23 mouse cellular contexts compared by ENCODE assay signal in the genomic region with DNA sequence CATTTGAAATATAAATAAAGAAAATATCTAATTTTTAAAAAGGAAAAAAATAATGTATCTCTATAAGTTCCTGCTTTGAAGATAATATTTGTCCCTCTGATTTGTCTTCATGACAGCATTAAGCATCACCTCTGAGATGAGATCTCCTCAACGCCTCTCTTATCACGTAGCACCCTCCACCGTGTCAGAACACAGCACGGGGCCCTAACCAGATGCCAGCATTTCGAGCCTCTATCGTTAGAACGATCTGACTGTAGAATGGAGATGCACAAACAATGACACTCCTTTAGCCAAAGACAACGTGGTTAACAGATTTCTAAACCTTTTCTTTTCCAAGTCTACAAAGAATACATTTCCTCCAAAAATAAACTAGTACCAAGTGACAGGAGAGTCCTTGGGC. TPM values are rescaled to one million over a fixed set of nuclear protein-coding genes. Genes with fewer than 3 reads are reported as not detected.
DNase-seq lines count a peak whose midpoint lies in the region; ATAC-seq and TF ChIP-seq lines count a peak whose summit lies in the region.
"Had no signal": no experiment of that assay in that cellular context is flagged by ENCODE, and none has a peak within 500 bp of the region (broad histone marks: within the 10 kb centered on the region; RNA-seq: fewer than 3 reads in every experiment).

No protein-coding gene starts in this region.

- H3K4me3 ChIP-seq in intestine, embryonic 14.5 days (ENCODE audit: low read depth, low read length) = no peak overlapping the region
- H3K4me3 ChIP-seq in intestine, embryonic 16.5 days (ENCODE audit: low read length) = no peak overlapping the region
- H3K4me3 ChIP-seq in liver, embryonic 16.5 days (ENCODE audit: low read depth, low read length) = no peak overlapping the region
- no peak overlapping the region for H3K4me3 ChIP-seq in liver, embryonic 11.5 days (ENCODE audit: low read depth, low read length)
- H3K4me3 ChIP-seq in MEL (ENCODE audit: control insufficient read depth in 1 of 2, insufficient read depth in 1 of 2, low read depth in 2 of 2, low read length in 2 of 2) = no peak overlapping the region
- no peak overlapping the region for H3K4me3 ChIP-seq in kidney, embryonic 14.5 days (ENCODE audit: low read length)
- H3K4me3 ChIP-seq: embryonic facial prominence, embryonic 10.5 days; embryonic facial prominence, embryonic 12.5 days; forebrain, embryonic 13.5 days; forebrain, embryonic 15.5 days had no signal

- intact Hi-C loops in heart, postnatal 25 days (cut with DNase I) = no loop called here

- WGBS in intestine, embryonic 14.5 days = 74% methylated on average over 8 of the region's 8 CpGs
- WGBS in intestine, embryonic 16.5 days = 81% methylated on average over 8 of the region's 8 CpGs
- 29% methylated on average over 8 of the region's 8 CpGs for WGBS in liver, embryonic 16.5 days (ENCODE audit: insufficient replicate concordance)
- WGBS in liver, embryonic 11.5 days = 60% methylated on average over 8 of the region's 8 CpGs
- 83% methylated on average over 8 of the region's 8 CpGs for WGBS in kidney, embryonic 14.5 days

- H3K27me3 ChIP-seq in intestine, embryonic 14.5 days (replicated peaks; ENCODE audit: control insufficient read depth, insufficient read depth, low read length) = no peaks in the 10 kb centered on the region
- no peaks in the 10 kb centered on the region for H3K27me3 ChIP-seq in intestine, embryonic 16.5 days (replicated peaks; ENCODE audit: control insufficient read depth, insufficient read depth, low read length)
- no peaks in the 10 kb centered on the region for H3K27me3 ChIP-seq in liver, embryonic 16.5 days (ENCODE audit: control insufficient read depth, insufficient read depth, low read depth, low read length)
- no peaks in the 10 kb centered on the region for H3K27me3 ChIP-seq in liver, embryonic 11.5 days (replicated peaks; ENCODE audit: control insufficient read depth, insufficient read depth, low read length)
- no peaks in the 10 kb centered on the region for H3K27me3 ChIP-seq in MEL (ENCODE audit: control insufficient read depth in 1 of 2, insufficient read depth in 2 of 2, low read length in 2 of 2)
- H3K27me3 ChIP-seq in kidney, embryonic 14.5 days (ENCODE audit: control insufficient read depth, insufficient read depth, low read length) = no peaks in the 10 kb centered on the region
- H3K27me3 ChIP-seq: embryonic facial prominence, embryonic 12.5 days; forebrain, embryonic 13.5 days; forebrain, embryonic 15.5 days had no signal

- no peak for TF ChIP-seq CTCF in MEL (IDR thresholded peaks at IDR 0.05 in 2 of 3, conservative IDR thresholded peaks at IDR 0.05 in 1 of 3; ENCODE audit: control insufficient read depth in 1 of 3, insufficient read depth in 1 of 3, low read depth in 2 of 3, low read length in 3 of 3, poor library complexity in 1 of 3, severe bottlenecking in 1 of 3)

- no peaks in the 10 kb centered on the region for H3K9me3 ChIP-seq in intestine, embryonic 14.5 days (ENCODE audit: control insufficient read depth, low read length)
- H3K9me3 ChIP-seq in intestine, embryonic 16.5 days (ENCODE audit: control insufficient read depth, low read length) = no peaks in the 10 kb centered on the region
- no peaks in the 10 kb centered on the region for H3K9me3 ChIP-seq in liver, embryonic 16.5 days (replicated peaks; ENCODE audit: control insufficient read depth, low read length)
- no peaks in the 10 kb centered on the region for H3K9me3 ChIP-seq in liver, embryonic 11.5 days (ENCODE audit: control insufficient read depth, low read length)
- H3K9me3 ChIP-seq in MEL (replicated peaks; ENCODE audit: insufficient read depth, low read length) = no peaks in the 10 kb centered on the region
- H3K9me3 ChIP-seq in kidney, embryonic 14.5 days (ENCODE audit: control insufficient read depth, low read length) = no peaks in the 10 kb centered on the region
- H3K9me3 ChIP-seq: embryonic facial prominence, embryonic 10.5 days; embryonic facial prominence, embryonic 12.5 days; forebrain, embryonic 13.5 days; forebrain, embryonic 15.5 days had no signal

- no peak for TF ChIP-seq EP300 in MEL (IDR thresholded peaks at IDR 0.05; ENCODE audit: low read depth in 1 of 2, low read length in 2 of 2)

- H3K4me1 ChIP-seq in intestine, embryonic 14.5 days (replicated peaks; ENCODE audit: control insufficient read depth, insufficient read depth, low read length) = peaks cover 2% of the 10 kb centered on the region
- H3K4me1 ChIP-seq in intestine, embryonic 16.5 days (ENCODE audit: control insufficient read depth, insufficient read depth, low read length) = peaks cover 16% of the 10 kb centered on the region
- peaks cover 24% of the 10 kb centered on the region for H3K4me1 ChIP-seq in liver, embryonic 16.5 days (ENCODE audit: control insufficient read depth, low read depth, low read length)
- H3K4me1 ChIP-seq in liver, embryonic 11.5 days (replicated peaks; ENCODE audit: control insufficient read depth, insufficient read depth, low read length) = peaks cover 8% of the 10 kb centered on the region; the same call in 1 of the 2 replicates
- peaks cover 10 to 15% of the 10 kb centered on the region in 2 experiments for H3K4me1 ChIP-seq in MEL (ENCODE audit: control insufficient read depth in 1 of 2, insufficient read depth in 2 of 2, low read length in 2 of 2)
- no peaks in the 10 kb centered on the region for H3K4me1 ChIP-seq in kidney, embryonic 14.5 days (ENCODE audit: control insufficient read depth, insufficient read depth, low read length)
- H3K4me1 ChIP-seq: embryonic facial prominence, embryonic 10.5 days; embryonic facial prominence, embryonic 12.5 days had no signal

- H3K4me2 ChIP-seq in intestine, embryonic 14.5 days (ENCODE audit: low read length) = no peak overlapping the region
- H3K4me2 ChIP-seq in intestine, embryonic 16.5 days (ENCODE audit: low read depth, low read length) = no peak overlapping the region
- no peak overlapping the region for H3K4me2 ChIP-seq in liver, embryonic 16.5 days (ENCODE audit: low read depth, low read length)
- H3K4me2 ChIP-seq in liver, embryonic 11.5 days = no peak overlapping the region
- no peak overlapping the region for H3K4me2 ChIP-seq in kidney, embryonic 14.5 days (replicated peaks; ENCODE audit: low read depth, low read length)
- H3K4me2 ChIP-seq: embryonic facial prominence, embryonic 12.5 days; forebrain, embryonic 13.5 days; forebrain, embryonic 15.5 days had no signal

- no peak overlapping the region for H3K9ac ChIP-seq in intestine, embryonic 14.5 days (ENCODE audit: low read length)
- H3K9ac ChIP-seq in intestine, embryonic 16.5 days (ENCODE audit: low read depth, low read length) = no peak overlapping the region
- no peak overlapping the region for H3K9ac ChIP-seq in liver, embryonic 16.5 days (ENCODE audit: low read depth, low read length)
- no peak overlapping the region for H3K9ac ChIP-seq in liver, embryonic 11.5 days (ENCODE audit: low read depth, low read length)
- no peak overlapping the region for H3K9ac ChIP-seq in MEL (ENCODE audit: control insufficient read depth, low read depth, low read length, poor library complexity, severe bottlenecking)
- no peak overlapping the region for H3K9ac ChIP-seq in kidney, embryonic 14.5 days (ENCODE audit: low read depth, low read length)
- H3K9ac ChIP-seq: embryonic facial prominence, embryonic 12.5 days; forebrain, embryonic 13.5 days; forebrain, embryonic 15.5 days; forebrain, postnatal 0 days had no signal

- no peak for TF ChIP-seq POLR2A in MEL (IDR thresholded peaks at IDR 0.05; ENCODE audit: control insufficient read depth in 1 of 2, insufficient read depth in 1 of 2, low read depth in 1 of 2, low read length in 2 of 2, poor library complexity in 1 of 2)

- no peak for TF ChIP-seq RAD21 in MEL (IDR thresholded peaks at IDR 0.05; ENCODE audit: low read depth, low read length)

- peak; percentile 57 for DNase-seq in heart, adult 11 months
- no peak for DNase-seq in heart, postnatal 25 days (ENCODE audit: low spot score)
- DNase-seq in intestine, embryonic 14.5 days (ENCODE audit: low spot score) = peak; percentile 1
- DNase-seq in liver, embryonic 11.5 days (ENCODE audit: low spot score) = no peak
- no peak for DNase-seq in MEL (ENCODE audit: low read depth, low spot score)
- DNase-seq: adrenal gland, adult 2 months; adrenal gland, postnatal 10 days; adrenal gland, postnatal 25 days; cerebellum, adult 11 months; cerebellum, adult 18-20 months; cerebellum, adult 8-10 months; cerebellum, postnatal 10 days; cerebellum, postnatal 25 days; forebrain, postnatal 0 days had no signal

- ATAC-seq in intestine, embryonic 14.5 days (replicated peaks; ENCODE audit: low FRiP score, low TSS enrichment, low read depth) = no peak
- no peak for ATAC-seq in intestine, embryonic 16.5 days
- 0 out of 2 replicates have a peak, but pooled peaks have one; percentile 54 for ATAC-seq in liver, embryonic 16.5 days (ENCODE audit: low read depth)
- no peak for ATAC-seq in liver, embryonic 11.5 days (replicated peaks; ENCODE audit: low FRiP score)
- ATAC-seq in kidney, embryonic 14.5 days (ENCODE audit: low FRiP score, low TSS enrichment) = no peak
- ATAC-seq: forebrain, embryonic 13.5 days; forebrain, embryonic 15.5 days; forebrain, postnatal 0 days had no signal

- H3K27ac ChIP-seq in intestine, embryonic 14.5 days (ENCODE audit: low read depth) = no peak overlapping the region
- no peak overlapping the region for H3K27ac ChIP-seq in intestine, embryonic 16.5 days (ENCODE audit: low read length)
- H3K27ac ChIP-seq in liver, embryonic 16.5 days (ENCODE audit: low read length) = no peak overlapping the region; the same call in 1 of the 2 replicates
- H3K27ac ChIP-seq in liver, embryonic 11.5 days (ENCODE audit: low read depth, low read length) = no peak overlapping the region
- no peak overlapping the region for H3K27ac ChIP-seq in MEL (ENCODE audit: control insufficient read depth, low read depth, low read length)
- H3K27ac ChIP-seq in kidney, embryonic 14.5 days (ENCODE audit: low read depth, low read length) = no peak overlapping the region
- H3K27ac ChIP-seq: embryonic facial prominence, embryonic 10.5 days; embryonic facial prominence, embryonic 12.5 days; forebrain, embryonic 13.5 days; forebrain, embryonic 15.5 days had no signal

- no peaks in the 10 kb centered on the region for H3K79me2 ChIP-seq in MEL (ENCODE audit: control insufficient read depth, insufficient read depth, low read length, poor library complexity)

- H3K36me3 ChIP-seq in intestine, embryonic 14.5 days (ENCODE audit: control insufficient read depth, insufficient read depth, low read length) = no peaks in the 10 kb centered on the region
- H3K36me3 ChIP-seq in intestine, embryonic 16.5 days (ENCODE audit: control insufficient read depth, insufficient read depth, low read length) = no peaks in the 10 kb centered on the region
- H3K36me3 ChIP-seq in liver, embryonic 16.5 days (ENCODE audit: control insufficient read depth, insufficient read depth) = no peaks in the 10 kb centered on the region; the same call in 1 of the 2 replicates
- H3K36me3 ChIP-seq in liver, embryonic 11.5 days (ENCODE audit: control insufficient read depth, insufficient read depth, low read length) = no peaks in the 10 kb centered on the region
- H3K36me3 ChIP-seq in MEL (ENCODE audit: control insufficient read depth in 1 of 2, insufficient read depth in 2 of 2, low read length in 2 of 2) = peaks cover 0 to 3% of the 10 kb centered on the region in 2 experiments; a peak in 2 of 4 replicates
- no peaks in the 10 kb centered on the region for H3K36me3 ChIP-seq in kidney, embryonic 14.5 days (ENCODE audit: control insufficient read depth, insufficient read depth, low read length)
- H3K36me3 ChIP-seq: embryonic facial prominence, embryonic 10.5 days; embryonic facial prominence, embryonic 12.5 days; forebrain, embryonic 15.5 days had no signal

RNA-seq across cellular contexts. Expression of gene Gp9, which starts 6.2 kb away (rescaled TPM):
- 1 to 10 TPM in 1 of 2 experiments, under 1 TPM in 1; 0.78 to 1.2 TPM for total RNA-seq in heart, postnatal 25 days (2021)
- polyA plus RNA-seq in intestine, embryonic 14.5 days (2014; fragmentation: Nextera tagmentation; extraction: Ambion mirVana) = 1.1 and 3.3 TPM in 2 replicates
- 1.5 and 2.0 TPM in 2 replicates for polyA plus RNA-seq in intestine, embryonic 16.5 days (2015; fragmentation: Nextera tagmentation; extraction: Ambion mirVana)
- polyA plus RNA-seq in liver, embryonic 16.5 days (2015; fragmentation: Nextera tagmentation; extraction: Ambion mirVana) = 24.8 and 26.2 TPM in 2 replicates
- polyA plus RNA-seq in liver, embryonic 11.5 days (2014; fragmentation: Nextera tagmentation; extraction: Ambion mirVana) = 37.2 and 37.3 TPM in 2 replicates
- 2.4 and 3.9 TPM in 2 replicates for total RNA-seq in MEL (2012; rRNA removed)
- 10 to 100 TPM in 1 of 2 experiments, not detected in 1; 11.1 TPM for polyA plus RNA-seq in MEL (2012; ENCODE audit: insufficient read depth in 1 of 2, insufficient read length in 2 of 2, low read depth in 1 of 2, low replicate concordance in 2 of 2, missing spikeins in 1 of 2)
- 1.7 and 2.5 TPM in 2 replicates for polyA plus RNA-seq in kidney, embryonic 14.5 days (2014; fragmentation: Nextera tagmentation; extraction: Ambion mirVana)
- total RNA-seq: adrenal gland, postnatal 25 days; ES-E14 had no signal
- polyA plus RNA-seq: C2C12 had no signal

RNA-seq across cellular contexts. Expression of gene Rab43, which starts 27.9 kb away (rescaled TPM):
- total RNA-seq in heart, postnatal 25 days (2021) = 10 to 100 TPM; 12.5 to 15.7 TPM
- 9.8 and 11.7 TPM in 2 replicates for polyA plus RNA-seq in intestine, embryonic 14.5 days (2014; fragmentation: Nextera tagmentation; extraction: Ambion mirVana)
- polyA plus RNA-seq in intestine, embryonic 16.5 days (2015; fragmentation: Nextera tagmentation; extraction: Ambion mirVana) = 11.3 and 12.2 TPM in 2 replicates
- polyA plus RNA-seq in liver, embryonic 16.5 days (2015; fragmentation: Nextera tagmentation; extraction: Ambion mirVana) = 32.4 and 34.8 TPM in 2 replicates
- polyA plus RNA-seq in liver, embryonic 11.5 days (2014; fragmentation: Nextera tagmentation; extraction: Ambion mirVana) = 20.4 and 21.4 TPM in 2 replicates
- 3.1 and 4.0 TPM in 2 replicates for total RNA-seq in MEL (2012; rRNA removed)
- 10 to 100 TPM in 1 of 2 experiments, not detected in 1; 13.2 TPM for polyA plus RNA-seq in MEL (2012; ENCODE audit: insufficient read depth in 1 of 2, insufficient read length in 2 of 2, low read depth in 1 of 2, low replicate concordance in 2 of 2, missing spikeins in 1 of 2)
- 8.1 and 9.9 TPM in 2 replicates for polyA plus RNA-seq in kidney, embryonic 14.5 days (2014; fragmentation: Nextera tagmentation; extraction: Ambion mirVana)

RNA-seq across cellular contexts. Expression of gene Gm45140, which starts 51.6 kb away (rescaled TPM):
- total RNA-seq in heart, postnatal 25 days (2021) = 1 to 10 TPM; 1.2 to 1.6 TPM
- polyA plus RNA-seq in intestine, embryonic 14.5 days (2014; fragmentation: Nextera tagmentation; extraction: Ambion mirVana) = 2.6 and 3.7 TPM in 2 replicates
- 3.7 and 4.1 TPM in 2 replicates for polyA plus RNA-seq in intestine, embryonic 16.5 days (2015; fragmentation: Nextera tagmentation; extraction: Ambion mirVana)
- 4.5 and 4.6 TPM in 2 replicates for polyA plus RNA-seq in liver, embryonic 16.5 days (2015; fragmentation: Nextera tagmentation; extraction: Ambion mirVana)
- polyA plus RNA-seq in liver, embryonic 11.5 days (2014; fragmentation: Nextera tagmentation; extraction: Ambion mirVana) = 5.6 and 7.8 TPM in 2 replicates
- total RNA-seq in MEL (2012; rRNA removed) = 9.6 and 9.9 TPM in 2 replicates
- 10 to 100 TPM in 1 of 2 experiments, not detected in 1; 26.2 TPM for polyA plus RNA-seq in MEL (2012; ENCODE audit: insufficient read depth in 1 of 2, insufficient read length in 2 of 2, low read depth in 1 of 2, low replicate concordance in 2 of 2, missing spikeins in 1 of 2)
- 3.4 and 5.4 TPM in 2 replicates for polyA plus RNA-seq in kidney, embryonic 14.5 days (2014; fragmentation: Nextera tagmentation; extraction: Ambion mirVana)

RNA-seq across cellular contexts. Expression of gene Efcc1, which starts 53.4 kb away (rescaled TPM):
- total RNA-seq in heart, postnatal 25 days (2021) = 1 to 10 TPM in 1 of 2 experiments, under 1 TPM in 1; 0.95 to 1.4 TPM
- polyA plus RNA-seq in intestine, embryonic 14.5 days (2014; fragmentation: Nextera tagmentation; extraction: Ambion mirVana) = 0.59 and 1.4 TPM in 2 replicates
- polyA plus RNA-seq in intestine, embryonic 16.5 days (2015; fragmentation: Nextera tagmentation; extraction: Ambion mirVana) = 0.69 and 0.73 TPM in 2 replicates
- polyA plus RNA-seq in liver, embryonic 16.5 days (2015; fragmentation: Nextera tagmentation; extraction: Ambion mirVana) = 0.18 and 0.23 TPM in 2 replicates
- polyA plus RNA-seq in liver, embryonic 11.5 days (2014; fragmentation: Nextera tagmentation; extraction: Ambion mirVana) = 0.45 and 0.57 TPM in 2 replicates
- 0.27 TPM in 1 of 2 replicates, not detected in the other for total RNA-seq in MEL (2012; rRNA removed)
- polyA plus RNA-seq in MEL (2012; ENCODE audit: insufficient read depth in 1 of 2, insufficient read length in 2 of 2, low read depth in 1 of 2, low replicate concordance in 2 of 2, missing spikeins in 1 of 2) = 1 to 10 TPM in 1 of 2 experiments, not detected in 1; 1.2 TPM
- polyA plus RNA-seq in kidney, embryonic 14.5 days (2014; fragmentation: Nextera tagmentation; extraction: Ambion mirVana) = 1.5 and 1.8 TPM in 2 replicates
- total RNA-seq: ES-E14 had no signal

RNA-seq across cellular contexts. Expression of gene Isy1, which starts 54.6 kb away (rescaled TPM):
- total RNA-seq in heart, postnatal 25 days (2021) = 10 to 100 TPM; 19.5 to 21.9 TPM
- polyA plus RNA-seq in intestine, embryonic 14.5 days (2014; fragmentation: Nextera tagmentation; extraction: Ambion mirVana) = 51.0 and 52.3 TPM in 2 replicates
- 42.5 and 50.5 TPM in 2 replicates for polyA plus RNA-seq in intestine, embryonic 16.5 days (2015; fragmentation: Nextera tagmentation; extraction: Ambion mirVana)
- polyA plus RNA-seq in liver, embryonic 16.5 days (2015; fragmentation: Nextera tagmentation; extraction: Ambion mirVana) = 17.5 and 24.2 TPM in 2 replicates
- 84.8 and 89.0 TPM in 2 replicates for polyA plus RNA-seq in liver, embryonic 11.5 days (2014; fragmentation: Nextera tagmentation; extraction: Ambion mirVana)
- 60.5 and 64.5 TPM in 2 replicates for total RNA-seq in MEL (2012; rRNA removed)
- polyA plus RNA-seq in MEL (2012; ENCODE audit: insufficient read depth in 1 of 2, insufficient read length in 2 of 2, low read depth in 1 of 2, low replicate concordance in 2 of 2, missing spikeins in 1 of 2) = 100 to 1,000 TPM in 1 of 2 experiments, not detected in 1; 115 TPM
- 61.5 and 63.5 TPM in 2 replicates for polyA plus RNA-seq in kidney, embryonic 14.5 days (2014; fragmentation: Nextera tagmentation; extraction: Ambion mirVana)

Comparison
In these comparisons a context has a peak if more than half of its experiments do, and no peak if none do; other contexts are left out.
1. DNase-seq: peak in heart, adult 11 months (single experiment) and intestine, embryonic 14.5 days (single experiment); none in heart, postnatal 25 days (single experiment), liver, embryonic 11.5 days (single experiment) and MEL (single experiment).